Mouse (Mus musculus): Measurements from ENCODE around the gene Hnrnpk.
"Not testable (repeated sequence)": the region's sequence is repeated elsewhere in the genome, so short reads cannot be mapped to it uniquely, and the experiment has no call there.

Gene Hnrnpk

GRCm38 (mm10) chr13:58388379-58388778 is 14.8 kb downstream of the Hnrnpk start:
- DNase-seq (ENCODE audit: low spot score): no peak

- DNase-seq (ENCODE audit: low spot score): peak; percentile 28
These were observed 15.2 kb downstream of the Hnrnpk start for GRCm38 (mm10) chr13:58387948-58388347.

DNA sequence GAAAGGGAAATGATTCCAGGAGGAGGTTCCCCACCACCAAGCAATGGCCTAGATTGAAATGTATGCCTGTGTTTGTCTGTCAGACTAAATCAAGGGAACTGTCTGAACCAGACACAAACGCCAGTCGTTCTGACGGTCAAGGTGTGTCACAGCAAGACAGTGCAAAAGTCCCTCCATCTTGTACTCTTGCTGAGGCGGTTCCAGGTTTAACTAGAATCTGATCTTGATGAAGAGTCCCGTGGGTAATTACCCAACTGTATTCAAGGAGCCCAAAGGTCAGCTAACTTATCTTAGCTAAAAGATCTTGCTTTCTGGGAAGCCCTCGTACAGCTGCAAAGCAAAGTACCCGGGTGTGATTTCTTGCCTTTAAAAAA is 17.6 kb downstream of the Hnrnpk start:
- no peak for DNase-seq (ENCODE audit: low spot score)

DNA sequence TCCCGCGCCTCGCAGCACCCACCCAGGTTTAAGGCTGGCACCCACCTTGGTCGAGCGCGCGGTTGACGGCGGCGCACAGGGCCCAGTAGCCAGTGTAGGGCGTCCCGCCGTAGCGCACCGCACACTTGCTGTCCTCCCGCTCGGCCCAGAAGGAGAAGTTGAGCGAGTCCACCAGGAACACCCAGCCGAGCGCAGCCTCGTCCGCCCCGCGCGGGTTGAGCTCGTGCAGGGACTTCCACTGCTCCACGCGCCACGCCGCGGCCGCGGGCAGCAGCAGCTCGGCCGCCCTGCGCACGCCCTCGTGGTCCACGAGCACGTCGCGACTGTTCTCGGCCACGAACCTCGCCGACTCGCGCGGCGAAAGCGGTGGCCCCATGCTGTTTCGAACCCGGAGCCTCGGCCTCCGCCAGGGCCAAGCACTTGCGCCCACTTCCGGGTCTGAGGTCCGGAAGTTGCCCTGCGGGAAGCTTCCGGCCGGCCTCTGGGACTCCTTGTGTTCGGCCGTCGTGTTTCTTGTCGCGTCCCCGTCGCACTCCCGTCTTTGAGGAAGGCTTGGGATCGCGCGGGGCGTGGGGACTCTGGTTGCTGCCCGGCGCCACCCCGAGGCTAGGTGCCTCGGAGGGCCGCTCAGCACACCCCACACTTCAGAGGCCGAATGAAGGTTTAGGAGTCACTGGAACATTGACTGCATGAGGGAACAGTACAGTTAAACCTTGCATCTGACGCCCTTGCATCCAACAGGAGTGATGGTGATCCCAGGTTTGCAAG is 18.2 kb downstream of the Hnrnpk start, which contains the start of gene 2210016F16Rik:
2210016F16Rik (minus strand) TSS at position 447 of the 768 bp plus-strand sequence.
- DNase-seq (ENCODE audit: low spot score): peak; percentile 55

DNA sequence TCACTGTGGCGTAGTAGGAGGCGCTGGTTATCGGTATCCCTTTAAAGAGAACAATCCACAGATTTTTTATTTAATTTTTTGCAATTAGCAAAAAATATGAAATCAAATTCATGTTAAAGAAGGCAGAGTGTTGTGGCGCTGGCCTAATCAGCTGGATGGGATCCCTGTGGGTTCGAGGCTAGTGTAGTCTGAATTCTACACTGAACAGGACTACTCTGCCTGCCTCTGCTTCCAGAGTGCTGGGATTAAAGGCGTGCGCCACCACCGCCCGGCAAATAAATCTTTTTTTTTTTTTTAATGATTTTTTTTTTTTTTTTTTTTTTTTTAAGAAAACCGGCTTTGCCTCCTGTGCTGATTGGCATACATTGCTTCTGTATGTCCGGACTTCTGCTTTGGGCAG is 18.8 kb downstream of the Hnrnpk start:
- no peak for DNase-seq (ENCODE audit: low spot score)

DNA sequence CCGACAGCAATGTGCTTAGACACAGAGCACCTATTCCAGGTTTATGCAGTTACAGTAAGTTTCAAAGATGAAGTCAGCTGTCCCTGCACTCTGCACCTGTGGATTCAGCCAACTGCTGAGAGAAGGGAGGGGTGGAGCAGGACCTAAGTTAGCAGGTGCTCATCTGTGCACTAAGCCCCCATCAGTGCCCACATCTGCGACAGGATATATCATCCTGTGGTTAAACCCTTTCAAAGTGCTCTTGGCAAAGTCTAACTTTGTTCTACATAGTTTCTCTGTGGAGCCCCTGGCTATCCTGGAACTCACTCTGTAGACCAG is 30.0 kb downstream of the Hnrnpk start:
- DNase-seq (ENCODE audit: low spot score): no peak

GRCm38 (mm10) chr13:58372278-58373152 is 30.6 kb downstream of the Hnrnpk start:
- DNase-seq (ENCODE audit: low spot score): no peak

GRCm38 (mm10) chr13:58368835-58369234 is 34.3 kb downstream of the Hnrnpk start:
- DNase-seq (ENCODE audit: low spot score): no peak

- DNase-seq (ENCODE audit: low spot score): no peak
These were observed 35.5 kb downstream of the Hnrnpk start for GRCm38 (mm10) chr13:58367641-58368040.

DNA sequence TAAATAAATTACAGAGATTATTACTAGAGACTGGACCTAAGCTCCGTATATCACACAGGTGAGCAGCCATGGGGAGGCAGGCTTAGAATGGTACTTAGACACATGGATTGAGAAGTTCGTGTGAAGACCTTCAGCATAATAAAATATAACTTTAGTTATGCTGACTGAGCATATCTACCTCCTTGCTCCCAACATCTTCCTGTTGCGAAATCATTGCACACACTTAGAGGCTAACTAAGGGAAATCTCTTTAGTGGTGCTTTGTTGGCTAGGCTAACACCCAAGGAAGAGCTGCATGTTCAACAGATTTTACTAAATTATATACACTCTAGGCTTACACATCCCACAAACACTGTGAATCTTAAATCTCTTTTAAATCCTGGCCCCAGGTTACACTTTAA is 36.8 kb downstream of the Hnrnpk start:
- DNase-seq (ENCODE audit: low spot score): no peak

DNA sequence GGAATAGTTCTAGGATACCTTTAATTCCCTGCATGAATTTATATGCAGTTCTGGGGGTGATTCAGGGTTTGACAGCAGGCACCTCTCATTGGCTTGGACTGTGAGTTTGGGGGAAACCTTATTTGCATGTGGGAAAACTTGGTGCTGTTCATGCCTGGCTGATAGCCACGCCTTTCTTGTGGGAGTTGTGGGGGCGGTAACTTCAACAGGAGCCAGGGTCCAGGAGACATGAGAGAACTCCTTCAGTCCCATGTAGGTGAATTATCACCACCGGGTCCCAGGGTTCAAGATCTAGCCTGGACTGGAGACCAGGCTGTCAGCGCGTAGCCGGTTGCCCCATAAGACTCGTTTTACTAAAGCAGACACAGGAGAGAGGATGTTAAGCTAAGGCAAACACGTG is 38.0 kb downstream of the Hnrnpk start:
- not testable (repeated sequence) for DNase-seq (ENCODE audit: low spot score)

DNA sequence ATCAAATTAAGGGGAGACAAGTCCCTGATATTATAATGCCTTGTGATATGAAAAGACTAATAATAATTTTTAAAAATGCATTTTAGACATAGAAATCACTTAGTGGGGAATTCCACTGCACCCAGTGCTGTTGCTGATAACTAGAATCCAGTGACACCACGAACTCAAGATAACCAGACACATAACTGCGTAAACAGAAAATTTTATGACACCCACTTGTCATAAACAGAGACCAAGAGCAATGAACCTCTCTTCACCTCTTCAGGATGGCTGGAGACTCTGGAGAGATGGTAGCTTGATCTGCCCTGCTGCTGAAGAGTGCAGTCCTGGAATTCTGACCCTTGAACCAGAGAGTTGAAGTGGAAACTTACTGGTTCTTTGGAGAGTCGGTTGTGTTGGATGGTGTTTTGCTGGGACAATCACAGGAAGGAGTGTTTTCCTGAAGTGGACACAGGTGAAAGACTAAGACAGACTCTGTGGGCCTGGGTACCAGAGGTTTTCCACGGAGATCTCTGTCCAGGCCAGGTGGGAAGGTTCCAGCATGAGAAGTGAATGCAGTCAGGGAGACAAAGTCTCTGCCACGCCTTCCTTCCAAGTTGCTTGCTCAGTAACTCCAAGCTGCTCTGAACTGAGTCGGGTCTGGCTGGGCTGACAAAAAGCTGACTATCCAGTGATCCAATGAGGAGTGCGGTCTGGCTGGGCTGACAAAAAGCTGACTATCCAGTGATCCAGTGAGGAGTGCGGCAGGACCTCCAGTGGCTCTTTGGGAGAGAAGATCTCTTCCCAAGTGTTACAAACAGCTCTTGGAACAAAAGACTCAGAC is 38.6 kb downstream of the Hnrnpk start:
- no peak for DNase-seq (ENCODE audit: low spot score)

GRCm38 (mm10) chr13:58359304-58359653 is 43.9 kb downstream of the Hnrnpk start:
- no peak for DNase-seq (ENCODE audit: low spot score)

- peak; percentile 53 for DNase-seq (ENCODE audit: low spot score)
These were observed 44.4 kb downstream of the Hnrnpk start, which contains the start of gene Kif27 for GRCm38 (mm10) chr13:58358629-58359303. TSS of gene Kif27 (minus strand) at chr13:58359122.

DNA sequence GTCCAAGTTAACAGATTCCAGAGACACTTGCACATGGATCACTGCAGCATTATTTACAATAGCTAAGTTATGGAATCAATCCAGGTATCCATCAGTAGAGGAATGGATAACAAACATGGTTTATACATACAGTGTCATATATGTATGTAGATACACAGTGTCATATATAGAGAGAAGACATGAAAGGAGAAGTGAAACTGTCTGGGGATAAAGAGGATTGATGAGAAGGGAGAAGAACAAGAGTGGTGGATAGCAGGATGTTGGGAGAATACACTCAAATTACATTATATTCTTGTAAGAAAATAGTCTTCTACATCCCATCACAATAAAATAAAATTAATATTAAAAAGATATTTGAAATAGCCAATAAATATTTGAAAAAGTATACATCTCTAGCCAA is 50.1 kb downstream of the Hnrnpk start:
- DNase-seq (ENCODE audit: low spot score): no peak

GRCm38 (mm10) chr13:58350606-58351005 is 52.5 kb downstream of the Hnrnpk start:
- no peak for DNase-seq (ENCODE audit: low spot score)

GRCm38 (mm10) chr13:58344505-58344904 is 58.6 kb downstream of the Hnrnpk start:
- no peak for DNase-seq (ENCODE audit: low spot score)

Data from ovary, postnatal 10 days (tissue).